Mouse (Mus musculus): ENCODE data around the gene Rhox3a2.
"Not testable (repeated sequence)": the region's sequence is repeated elsewhere in the genome, so short reads cannot be mapped to it uniquely, and the experiment has no call there.

Rhox3a2 gene

DNA sequence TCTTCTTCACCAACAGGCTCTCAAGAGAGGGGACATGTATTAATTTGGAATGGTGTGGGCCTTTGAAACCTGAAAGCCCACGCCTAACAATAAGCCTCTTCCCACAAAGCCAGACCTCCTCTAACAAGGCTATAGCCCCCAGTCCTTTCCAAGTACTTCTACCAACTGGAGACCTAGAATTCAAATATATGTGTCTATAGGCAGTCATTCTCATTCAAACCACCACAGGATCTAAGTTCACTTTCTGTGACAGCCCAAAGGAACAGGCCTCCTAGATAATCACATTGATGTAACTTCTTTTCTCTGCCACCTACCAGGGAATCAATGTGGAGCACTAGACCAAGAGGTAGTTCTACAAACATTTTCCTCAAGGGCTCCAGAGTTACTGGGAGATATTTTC is at the start of gene Rhox3a2:
Gene Rhox3a2 (plus strand): TSS at position 301 of the 400 bp plus-strand sequence.
- not testable (repeated sequence) for ATAC-seq (ENCODE audit: low TSS enrichment)

DNA sequence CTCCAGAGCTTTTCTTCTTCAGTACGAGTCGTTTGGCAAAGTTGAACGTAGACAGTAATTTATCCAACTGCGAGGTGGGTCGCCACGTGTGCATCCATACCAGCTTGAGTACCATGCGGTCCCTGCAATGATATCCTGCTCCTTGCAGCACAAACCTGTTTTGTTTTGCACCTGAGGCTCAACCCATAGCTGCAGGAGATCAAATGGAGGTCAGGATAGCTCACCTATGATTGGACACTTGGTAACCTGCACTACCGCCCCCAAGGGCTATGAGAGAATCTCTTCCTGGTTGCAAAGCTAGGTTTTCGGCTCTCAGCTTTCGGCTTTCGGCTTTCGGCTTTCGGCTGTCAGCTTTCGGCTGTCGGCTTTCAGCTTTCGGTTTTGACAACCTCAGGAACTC is 10.7 kb downstream of the Rhox3a2 start, which contains the start of gene Rhox4a2:
Gene Rhox4a2 (plus strand): TSS at position 301 of the 400 bp plus-strand sequence.
- ATAC-seq (ENCODE audit: low TSS enrichment), result not testable (repeated sequence)

DNA sequence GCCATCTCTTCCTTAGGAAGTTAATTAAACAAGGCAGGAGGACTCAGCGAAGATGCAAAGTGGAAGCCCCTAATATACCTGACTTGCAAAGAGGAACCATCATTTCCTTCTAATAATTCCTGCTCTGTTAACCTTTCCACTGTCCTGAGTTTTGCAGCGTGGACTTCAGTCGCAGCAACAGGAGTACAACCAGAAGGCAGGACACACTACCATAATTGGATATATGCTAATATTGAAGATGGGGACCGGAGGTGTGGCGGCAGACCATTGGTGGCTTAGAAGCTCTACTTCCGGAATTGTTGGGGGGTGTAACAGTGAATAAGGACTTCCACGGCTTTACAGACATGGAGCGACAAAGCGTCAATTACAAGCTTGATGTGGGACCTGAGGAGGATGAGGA is 31.9 kb downstream of the Rhox3a2 start, which contains the start of gene Rhox2b:
Gene Rhox2b (plus strand): TSS at position 301 of the 400 bp plus-strand sequence.
- ATAC-seq (ENCODE audit: low TSS enrichment), result not testable (repeated sequence)

DNA sequence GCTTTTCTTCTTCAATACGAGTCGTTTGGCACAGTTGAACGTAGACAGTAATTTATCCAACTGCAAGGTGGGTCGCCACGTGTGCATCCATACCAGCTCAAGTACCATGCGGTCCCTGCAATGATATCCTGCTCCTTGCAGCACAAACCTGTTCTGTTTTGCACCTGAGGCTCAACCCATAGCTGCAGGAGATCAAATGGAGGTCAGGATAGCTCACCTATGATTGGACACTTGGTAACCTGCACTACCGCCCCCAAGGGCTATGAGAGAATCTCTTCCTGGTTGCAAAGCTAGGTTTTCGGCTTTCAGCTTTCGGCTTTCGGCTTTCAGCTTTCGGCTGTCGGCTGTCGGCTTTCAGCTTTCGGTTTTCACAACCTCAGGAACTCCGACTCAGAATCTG is 52.4 kb downstream of the Rhox3a2 start, which contains the start of gene Rhox4b:
Gene Rhox4b (plus strand): TSS at position 301 of the 400 bp plus-strand sequence.
- ATAC-seq (ENCODE audit: low TSS enrichment), result not testable (repeated sequence)

All from frontal cortex, adult (tissue).